Mouse (Mus musculus) T-helper 1 cell (primary cell): Measurements from ENCODE around the gene Spopl.
"Not testable (repeated sequence)": the region's sequence is repeated elsewhere in the genome, so short reads cannot be mapped to it uniquely, and the experiment has no call there.

Experiments
- in situ Hi-C: fragments of 300-600 bp; cut with MboI, MseI; formaldehyde crosslinking; loops from one replicate; pipeline ENCODE4 v1.15.1; 2025; ENCODE audit warnings: high pct_unique_total_duplicates

Spopl gene

GRCm38 (mm10) chr2:23571302-23572156 is at the start of gene Spopl:
Gene Spopl, minus strand, starts transcription at chr2:23572106.
- in situ Hi-C loops: no loop called here

GRCm38 (mm10) chr2:23620128-23620527 is 48.2 kb upstream of the Spopl start:
- in situ Hi-C loops: no loop called here

- in situ Hi-C loops: no loop called here
These were observed 46.1 kb upstream of the Spopl start for GRCm38 (mm10) chr2:23617989-23618388.

GRCm38 (mm10) chr2:23605391-23605790 is 33.5 kb upstream of the Spopl start:
- in situ Hi-C loops: no loop called here

DNA sequence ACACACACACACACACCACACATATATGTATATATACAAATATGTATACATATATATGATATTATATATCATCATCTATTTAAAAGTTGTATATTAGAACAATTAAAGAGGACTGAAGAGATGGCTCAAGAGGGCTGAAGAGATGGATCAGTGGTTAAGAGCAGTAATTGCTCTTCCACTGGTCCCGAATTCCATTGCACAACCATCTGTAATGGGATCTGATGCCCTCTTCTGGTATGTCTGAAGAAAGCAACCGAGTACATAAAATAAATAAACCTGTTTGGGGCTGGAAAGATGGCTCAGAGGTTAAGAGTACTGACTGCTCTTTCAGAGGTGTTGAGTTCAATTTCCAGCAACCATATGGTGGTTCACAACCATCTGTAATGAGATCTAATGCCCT is 16.9 kb upstream of the Spopl start:
- in situ Hi-C loops: loop anchor here (25.0 kb wide), 1 partner anchor 774 kb away; the partner anchor contains the start of gene Psd4

DNA sequence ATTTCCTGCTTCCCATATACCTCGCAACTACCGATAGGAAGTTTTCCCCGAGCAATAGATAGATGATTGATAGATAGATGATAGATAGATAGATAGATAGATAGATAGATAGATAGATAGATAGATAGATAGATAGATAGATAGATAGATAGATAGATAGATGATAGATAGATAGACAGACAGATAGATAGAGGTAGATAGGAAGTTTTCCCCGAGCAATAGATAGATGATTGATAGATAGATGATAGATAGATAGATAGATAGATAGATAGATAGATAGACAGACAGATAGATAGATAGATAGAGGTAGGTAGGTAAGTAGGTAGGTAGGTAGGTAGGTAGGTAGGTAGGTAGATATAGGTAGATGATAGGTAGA is 239 bp upstream of the Spopl start:
- in situ Hi-C loops: not testable (repeated sequence)

GRCm38 (mm10) chr2:23570563-23570962 is 1.3 kb downstream of the Spopl start:
- in situ Hi-C loops: no loop called here

DNA sequence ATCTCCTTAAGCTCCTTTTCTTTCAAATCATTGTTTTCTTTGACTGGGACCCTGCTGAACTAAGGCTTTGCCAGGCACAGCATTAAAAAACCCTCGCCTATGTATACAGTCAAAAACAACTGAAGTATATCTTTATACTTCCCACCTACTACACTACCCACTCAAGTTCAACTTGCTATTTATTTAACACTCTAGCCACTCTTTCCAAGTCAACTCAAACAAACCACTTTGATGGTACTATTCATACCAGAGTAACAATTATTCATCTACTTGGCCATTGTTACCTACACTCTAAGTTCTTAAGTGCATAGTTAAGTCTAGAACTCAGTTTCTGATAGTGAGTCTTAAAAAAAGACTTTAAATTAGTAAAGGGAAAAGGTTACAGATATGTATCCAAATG is 3.1 kb downstream of the Spopl start:
- in situ Hi-C loops: no loop called here

GRCm38 (mm10) chr2:23565081-23565801 is 6.7 kb downstream of the Spopl start:
- in situ Hi-C loops: no loop called here

DNA sequence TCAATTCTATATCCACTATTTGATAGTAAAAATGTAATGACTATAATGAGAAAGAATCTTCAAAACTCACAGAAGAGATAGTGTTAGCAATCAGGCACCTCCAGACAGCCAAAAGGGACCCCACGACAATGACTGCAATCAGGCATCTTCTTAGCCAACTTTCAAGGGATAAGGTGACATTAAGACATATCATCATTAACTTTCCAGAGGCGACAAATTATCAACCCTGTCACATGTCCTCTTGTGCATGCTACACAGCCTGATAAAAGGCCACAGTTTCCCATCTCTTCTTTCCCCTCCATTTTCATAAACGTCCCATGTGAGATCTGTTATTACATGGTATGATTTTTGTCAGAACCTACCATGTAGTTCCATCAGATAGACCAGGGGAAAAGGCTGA is 9.0 kb downstream of the Spopl start:
- in situ Hi-C loops: no loop called here

- in situ Hi-C loops: no loop called here
These were observed 12.7 kb downstream of the Spopl start for GRCm38 (mm10) chr2:23559186-23559585.

GRCm38 (mm10) chr2:23551235-23551634 is 20.7 kb downstream of the Spopl start:
- in situ Hi-C loops: no loop called here

DNA sequence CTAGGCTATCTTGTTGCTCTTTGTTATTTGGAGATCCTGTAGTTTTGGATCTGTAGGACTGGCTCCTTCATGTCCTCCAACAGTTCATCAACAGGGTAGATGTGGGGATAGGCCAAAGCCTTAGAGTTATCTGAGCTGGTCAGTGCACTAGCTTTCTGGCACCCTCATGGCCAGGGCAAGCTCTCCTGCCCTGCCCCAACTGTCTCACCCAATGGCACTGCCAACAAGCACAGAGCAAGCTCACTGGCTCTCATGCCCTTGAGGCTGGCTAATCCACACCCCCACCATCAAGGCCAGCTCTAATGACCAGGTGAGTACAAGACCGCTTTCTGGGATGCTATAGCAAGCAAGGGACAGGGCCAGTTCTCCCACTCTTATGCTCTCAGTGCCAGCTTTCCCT is 24.7 kb downstream of the Spopl start:
- in situ Hi-C loops: no loop called here

DNA sequence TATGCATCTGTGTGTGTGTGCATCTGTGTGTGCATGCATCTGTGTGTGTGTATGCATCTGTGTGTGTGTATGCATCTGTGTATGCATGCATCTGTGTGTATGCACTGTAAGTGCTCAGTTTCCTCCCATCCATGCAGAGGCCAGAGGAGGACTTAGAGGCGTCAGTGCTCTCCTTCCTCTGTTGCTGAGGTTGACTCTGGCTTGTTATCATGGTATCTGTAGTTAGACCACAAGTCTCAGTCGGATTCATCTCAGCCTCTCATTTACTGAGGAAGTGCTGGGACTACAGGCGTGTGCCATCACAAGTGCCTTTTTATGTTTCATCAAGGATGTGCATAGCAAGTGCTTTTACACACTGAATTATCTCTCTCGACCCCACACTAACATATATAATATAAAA is 31.9 kb downstream of the Spopl start:
- in situ Hi-C loops: loop anchor here (10.0 kb wide), 1 partner anchor 1295 kb away; no protein-coding TSS in a partner anchor

GRCm38 (mm10) chr2:23527717-23528116 is 44.2 kb downstream of the Spopl start:
- in situ Hi-C loops: not testable (repeated sequence)

DNA sequence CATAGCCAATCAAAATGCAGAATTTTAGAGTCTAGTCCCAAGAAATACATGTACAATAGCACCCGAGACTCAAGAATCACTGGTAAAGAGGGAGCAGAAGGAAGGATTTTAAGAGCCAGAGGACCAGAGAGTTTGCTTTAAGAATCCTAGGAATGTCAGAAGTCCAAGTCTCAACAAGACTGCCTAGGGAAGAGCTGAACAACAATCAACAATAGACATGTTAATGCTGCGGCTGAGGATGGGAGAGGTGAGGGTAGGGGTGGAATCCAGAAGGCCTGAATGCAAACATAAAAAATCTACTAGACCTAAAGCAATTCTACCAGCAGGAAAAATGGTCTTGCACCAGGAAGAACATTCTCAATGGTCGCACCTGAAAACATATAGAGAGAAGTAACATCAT is 66.8 kb downstream of the Spopl start:
- in situ Hi-C loops: no loop called here

DNA sequence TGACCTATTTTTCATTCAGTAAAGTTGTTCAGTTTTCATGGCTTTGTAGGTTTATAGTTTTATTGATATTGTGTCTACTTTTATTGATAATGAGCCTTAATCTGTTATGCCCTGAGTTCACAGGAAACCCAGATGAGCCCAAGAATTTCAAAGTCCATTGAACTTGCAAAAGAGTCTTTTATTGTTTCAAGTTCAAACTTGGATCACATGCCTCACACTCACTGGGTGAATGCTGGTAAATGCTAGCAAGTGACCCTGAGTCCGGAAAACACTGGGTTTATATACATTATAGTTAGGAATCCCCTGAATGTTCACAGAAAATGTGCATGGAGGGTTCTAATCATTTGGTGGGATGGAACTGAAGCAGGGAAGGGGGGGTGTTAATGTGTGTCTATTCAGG is 90.2 kb downstream of the Spopl start:
- in situ Hi-C loops: no loop called here

- in situ Hi-C loops: loop anchor here (25.0 kb wide), 1 partner anchor 770 kb away; no protein-coding TSS in a partner anchor
These were observed 104.4 kb downstream of the Spopl start for GRCm38 (mm10) chr2:23467471-23467870.

DNA sequence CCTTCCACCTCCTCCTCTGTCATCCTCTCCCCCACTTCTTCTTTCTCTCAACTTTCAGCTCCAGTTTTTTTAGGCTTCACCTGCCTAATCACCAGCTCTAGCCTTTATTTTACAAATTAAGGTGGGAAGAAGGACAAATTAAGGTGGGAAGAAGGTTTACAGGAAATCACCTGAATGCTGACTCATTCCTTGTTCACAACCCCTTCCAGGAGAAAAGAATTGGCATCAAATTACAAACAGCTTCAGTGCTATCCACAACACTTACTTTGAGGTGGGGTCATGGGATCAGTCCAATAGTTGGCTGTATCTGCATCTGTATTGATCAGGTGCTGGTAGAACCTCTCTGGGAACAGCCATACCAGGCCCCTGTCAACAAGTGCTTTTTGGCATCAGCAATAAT is 114.5 kb downstream of the Spopl start:
- in situ Hi-C loops: loop anchor here (25.0 kb wide), 1 partner anchor 780 kb away; no protein-coding TSS in a partner anchor
